In the genomic region with DNA sequence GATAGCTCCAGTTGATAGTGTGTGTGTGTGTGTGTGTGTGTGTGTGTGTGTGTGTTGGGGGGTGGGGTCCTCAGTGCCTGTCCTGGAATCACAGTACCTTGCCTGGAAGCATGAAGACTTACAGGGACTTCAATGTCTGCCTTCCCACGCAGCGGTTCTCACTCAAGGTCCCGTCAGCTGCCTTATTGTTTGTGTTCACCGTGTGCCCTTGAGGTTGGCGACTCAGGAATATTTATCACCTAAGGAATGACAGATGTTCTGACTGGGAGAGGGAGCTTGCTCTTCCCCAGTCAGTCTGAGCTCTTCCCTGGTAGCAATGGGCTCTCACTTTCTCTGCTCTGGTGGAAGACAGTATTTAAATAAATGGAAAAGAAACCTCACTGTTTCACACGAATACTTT, we compare ENCODE assay signal across 29 mouse cellular contexts.
"Had no signal": no experiment of that assay in that cellular context is flagged by ENCODE, and none has a peak within 500 bp of the region (broad histone marks: within the 10 kb centered on the region; RNA-seq: fewer than 3 reads in every experiment).

No protein-coding gene starts in this region.

- H3K4me1 ChIP-seq: heart, embryonic 13.5 days; heart, embryonic 15.5 days; intestine, embryonic 15.5 days; liver, embryonic 13.5 days had no signal

- H3K27me3 ChIP-seq: hindbrain, embryonic 12.5 days; intestine, embryonic 15.5 days; liver, embryonic 13.5 days had no signal

- H3K4me3 ChIP-seq: gastrocnemius, adult 2 months; heart, adult 2 months; heart, embryonic 13.5 days; heart, embryonic 15.5 days; hindbrain, embryonic 10.5 days; hindbrain, embryonic 12.5 days; intestine, embryonic 15.5 days; layer of hippocampus, adult 2 months; left cerebral cortex, adult 2 months; limb, embryonic 10.5 days; limb, embryonic 12.5 days; liver, embryonic 13.5 days had no signal

- H3K27ac ChIP-seq: gastrocnemius, adult 2 months; heart, adult 2 months; heart, embryonic 13.5 days; heart, embryonic 15.5 days; hindbrain, embryonic 10.5 days; hindbrain, embryonic 12.5 days; hindbrain, embryonic 14.5 days; intestine, embryonic 15.5 days; layer of hippocampus, adult 2 months; left cerebral cortex, adult 2 months; limb, embryonic 10.5 days; limb, embryonic 12.5 days; liver, embryonic 13.5 days had no signal

- H3K36me3 ChIP-seq: heart, embryonic 13.5 days; heart, embryonic 15.5 days; hindbrain, embryonic 10.5 days; hindbrain, embryonic 12.5 days; intestine, embryonic 15.5 days; limb, embryonic 10.5 days; limb, embryonic 12.5 days; liver, embryonic 13.5 days had no signal

- H3K4me2 ChIP-seq: heart, embryonic 11.5 days; heart, embryonic 13.5 days; heart, embryonic 15.5 days; hindbrain, embryonic 12.5 days; hindbrain, embryonic 14.5 days; intestine, embryonic 15.5 days; limb, embryonic 12.5 days; liver, embryonic 11.5 days; liver, embryonic 13.5 days had no signal

- DNase-seq: gastrocnemius, adult 2 months; gastrocnemius, postnatal 10 days; gastrocnemius, postnatal 25 days; heart, adult 11 months; heart, adult 2 months; heart, postnatal 14 days; heart, postnatal 36 days; kidney, adult 18-20 months; kidney, adult 8-10 months; kidney, postnatal 10 days; kidney, postnatal 25 days; kidney, postnatal 4 days; liver; liver, embryonic 13.5 days had no signal

- ATAC-seq: hindbrain, embryonic 16.5 days; inflammation-experienced regulatory T-cells, adult 6 months; intestine, embryonic 15.5 days; intestine, postnatal 0 days had no signal

- H3K9ac ChIP-seq: heart, embryonic 13.5 days; heart, embryonic 15.5 days; hindbrain, embryonic 12.5 days; hindbrain, embryonic 14.5 days; intestine, embryonic 15.5 days; limb, embryonic 12.5 days; liver, embryonic 13.5 days had no signal

- H3K9me3 ChIP-seq: heart, embryonic 13.5 days; heart, embryonic 15.5 days; hindbrain, embryonic 10.5 days; hindbrain, embryonic 12.5 days; intestine, embryonic 15.5 days; limb, embryonic 10.5 days; limb, embryonic 12.5 days; liver, embryonic 13.5 days had no signal
